Mouse (Mus musculus) olfactory bulb, adult 2 months (tissue): ENCODE data around the gene Bpifa2. TPM values are rescaled to one million over a fixed set of nuclear protein-coding genes. Genes with fewer than 3 reads are reported as not detected.
"Not testable (repeated sequence)": the region's sequence is repeated elsewhere in the genome, so short reads cannot be mapped to it uniquely, and the experiment has no call there.

Experiments
- H3K27ac ChIP-seq: fragments of 200-500 bp; 2 replicates; pipeline ENCODE4 v1.5.1; 2012; ENCODE audit warnings: low read depth, low read length; ENCODE audit not compliant: insufficient read depth
- H3K4me1 ChIP-seq: fragments of 200-500 bp; 2 replicates; pipeline ENCODE4 v1.6.1; 2012; ENCODE audit warnings: low read length; ENCODE audit not compliant: control insufficient read depth, insufficient read depth
- H3K4me3 ChIP-seq: fragments of 200-500 bp; 2 replicates; pipeline ENCODE4 v1.5.1; 2012; ENCODE audit warnings: mild to moderate bottlenecking, low read depth, low read length, moderate library complexity; ENCODE audit not compliant: insufficient read depth
- CTCF ChIP-seq: fragments of 200-500 bp; IDR thresholded peaks from 2 replicates; pipeline ENCODE4 v1.5.1; 2012; ENCODE audit warnings: low read depth, mild to moderate bottlenecking, low read length, moderate library complexity; ENCODE audit not compliant: insufficient read depth
- POLR2A ChIP-seq: fragments of 200-500 bp; IDR thresholded peaks from 2 replicates; pipeline ENCODE4 v1.6.1; 2012; ENCODE audit warnings: mild to moderate bottlenecking, low read depth, low read length, moderate library complexity; ENCODE audit not compliant: insufficient read depth
- WGBS: fragments of 180-500 bp; shearing (Covaris S2); methylation state at CpG from one replicate; pipeline ENCODE4 v1.1.7; 2018; 5-methylcytosine and 5-hydroxymethylcytosine counted together
- polyA plus RNA-seq: library from polyadenylated mRNA; stranded (reverse); fragments of >200 nt; gene quantifications from 2 replicates; pipeline ENCODE4 v1.2.4, GENCODE M21; 2012; ENCODE audit warnings: low replicate concordance; ENCODE audit not compliant: missing spikeins, insufficient read depth, insufficient read length

Bpifa2 gene
- polyA plus RNA-seq, 1 experiment, result not detected

DNA sequence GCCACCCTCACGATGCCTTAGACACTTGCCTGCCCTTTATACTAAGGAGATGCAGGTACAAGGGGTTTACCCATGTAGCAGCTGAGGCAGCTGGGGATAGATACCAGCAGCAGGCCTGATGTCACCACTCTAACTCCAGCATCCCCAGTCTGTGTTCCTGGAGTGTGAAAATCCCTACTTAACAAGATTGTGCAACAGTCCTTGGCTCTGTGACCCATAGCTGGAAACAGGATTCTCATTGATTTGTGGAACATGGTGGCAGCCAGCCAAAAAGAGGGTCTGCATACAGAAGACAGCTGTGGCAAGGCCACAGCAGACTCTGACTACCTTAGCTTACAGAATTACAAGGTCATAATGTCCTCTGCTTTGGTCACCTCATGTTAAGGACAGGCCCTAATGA, 3.0 kb upstream of the Bpifa2 start:
- TF ChIP-seq POLR2A (no peak), CTCF (no peak)
- WGBS, result 92% methylated on average over 1 of the region's 1 CpGs
- Histone ChIP-seq H3K4me1 (no peaks in the 10 kb centered on the region), H3K27ac (no peak overlapping the region), H3K4me3 (no peak overlapping the region)

- Histone ChIP-seq H3K27ac (no peak overlapping the region), H3K4me3 (no peak overlapping the region), H3K4me1 (no peaks in the 10 kb centered on the region)
- 86% methylated on average over 4 of the region's 4 CpGs for WGBS
- no peak for TF ChIP-seq POLR2A
- TF ChIP-seq CTCF, result no peak
Measured at GRCm38 (mm10) chr2:154005734-154006133, 2.3 kb upstream of the Bpifa2 start.

GRCm38 (mm10) chr2:154006331-154006730, 1.7 kb upstream of the Bpifa2 start:
- TF ChIP-seq POLR2A, result no peak
- TF ChIP-seq CTCF, result no peak
- H3K4me1 ChIP-seq, result no peaks in the 10 kb centered on the region
- H3K4me3 ChIP-seq, result no peak overlapping the region
- no peak overlapping the region for H3K27ac ChIP-seq
- WGBS, result 91% methylated on average over 2 of the region's 2 CpGs

DNA sequence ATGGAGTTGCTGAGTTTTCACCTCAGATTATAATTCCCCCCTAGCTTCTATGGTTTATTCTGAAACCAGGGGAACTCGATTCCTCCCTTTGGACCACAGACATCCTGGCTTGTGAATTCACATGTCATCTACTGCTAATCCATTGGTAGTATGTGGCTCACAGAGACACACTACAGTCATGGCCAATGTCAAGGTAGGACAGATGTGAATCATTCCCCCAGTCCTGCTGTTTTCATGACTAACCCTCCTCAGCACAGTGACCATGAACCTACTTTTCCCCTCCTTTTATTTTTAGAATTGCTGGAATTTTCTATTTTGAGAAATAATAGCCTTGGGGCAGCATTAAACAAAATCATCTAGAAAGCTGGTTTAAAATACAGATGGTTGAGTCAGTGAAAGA, 684 bp upstream of the Bpifa2 start:
- H3K4me1 ChIP-seq, result no peaks in the 10 kb centered on the region
- H3K27ac ChIP-seq, result no peak overlapping the region
- no peak overlapping the region for H3K4me3 ChIP-seq
- WGBS, result 84% methylated on average over 1 of the region's 1 CpGs
- TF ChIP-seq CTCF (no peak), POLR2A (no peak)

DNA sequence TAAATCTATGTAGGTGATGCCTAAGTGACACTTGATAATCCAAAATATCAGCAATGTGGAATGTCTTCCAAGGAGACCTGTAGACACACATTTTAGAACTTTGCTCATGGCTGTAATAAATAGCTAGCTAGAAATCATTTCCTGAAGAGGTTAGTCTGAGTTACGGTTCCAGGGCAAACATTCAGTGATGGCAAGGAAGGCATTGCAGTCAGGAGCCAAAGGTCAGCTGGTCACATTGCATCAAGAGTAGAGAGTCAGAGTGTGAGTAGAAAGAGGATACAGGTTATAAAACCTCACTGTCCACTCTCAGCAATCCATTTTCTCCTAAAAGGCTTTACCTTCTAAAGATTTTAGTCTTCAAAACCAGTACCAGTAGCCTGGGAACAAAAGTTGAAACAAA, 9.9 kb downstream of the Bpifa2 start:
- no peak for TF ChIP-seq POLR2A
- no peak for TF ChIP-seq CTCF
- Histone ChIP-seq H3K4me1 (no peaks in the 10 kb centered on the region), H3K27ac (no peak overlapping the region), H3K4me3 (no peak overlapping the region)
- WGBS, result 92% methylated on average over 1 of the region's 1 CpGs

GRCm38 (mm10) chr2:154024676-154025075, 16.6 kb downstream of the Bpifa2 start:
- not testable (repeated sequence) for H3K4me3 ChIP-seq, H3K4me1 ChIP-seq, H3K27ac ChIP-seq
- 91% methylated on average over 4 of the region's 4 CpGs for WGBS

DNA sequence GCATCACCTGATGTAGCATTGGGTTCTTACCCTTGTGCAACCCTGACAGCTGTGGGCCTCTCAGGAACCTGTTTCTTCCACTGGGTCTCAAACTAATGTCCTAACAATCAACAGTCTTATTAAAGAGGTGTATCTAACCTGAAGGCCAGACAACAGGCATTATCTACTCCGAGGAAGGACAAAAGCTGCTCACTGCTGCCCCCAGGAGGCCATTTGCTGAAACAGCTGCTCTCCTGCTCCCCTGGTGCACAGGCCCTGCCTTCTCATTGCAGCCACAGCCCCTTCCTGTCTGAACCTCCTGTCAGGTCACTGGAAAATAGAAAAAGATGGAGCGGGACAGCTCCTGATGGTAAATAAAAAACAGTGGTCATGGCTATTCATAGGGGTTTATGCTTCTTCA, 30.9 kb downstream of the Bpifa2 start:
- TF ChIP-seq POLR2A (no peak), CTCF (no peak)
- H3K4me1 ChIP-seq, result no peaks in the 10 kb centered on the region
- no peak overlapping the region for H3K27ac ChIP-seq
- H3K4me3 ChIP-seq, result no peak overlapping the region
- 56% methylated on average over 2 of the region's 2 CpGs for WGBS

DNA sequence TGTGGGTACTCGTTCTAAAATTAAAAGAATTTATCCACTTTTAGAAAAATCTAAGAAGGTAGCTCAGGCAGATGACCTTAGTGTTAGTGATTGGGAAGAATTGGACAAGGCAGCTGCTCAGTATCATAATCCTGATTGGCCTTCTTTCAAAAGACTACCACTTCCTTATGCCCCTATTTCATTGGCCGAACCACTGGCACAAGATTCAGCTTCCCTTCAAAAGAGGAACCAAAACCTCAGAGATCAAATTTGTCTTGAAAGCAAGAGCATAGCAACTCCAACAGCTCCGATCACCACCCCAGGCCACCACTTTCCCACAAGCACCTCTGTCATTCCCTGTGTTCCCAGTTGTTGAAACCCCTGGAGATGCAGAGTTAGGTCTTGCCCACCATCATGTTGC, 36.7 kb downstream of the Bpifa2 start:
- 78% methylated on average over 3 of the region's 3 CpGs for WGBS
- TF ChIP-seq POLR2A (no peak), CTCF (no peak)
- Histone ChIP-seq H3K4me1 (no peaks in the 10 kb centered on the region), H3K27ac (no peak overlapping the region), H3K4me3 (no peak overlapping the region)

- H3K4me3 ChIP-seq, result no peak overlapping the region
- no peak for TF ChIP-seq CTCF
- TF ChIP-seq POLR2A, result no peak
- H3K27ac ChIP-seq, result no peak overlapping the region
- WGBS, result 69% methylated on average over 2 of the region's 2 CpGs
- no peaks in the 10 kb centered on the region for H3K4me1 ChIP-seq
Measured at GRCm38 (mm10) chr2:154058690-154059089, 50.6 kb downstream of the Bpifa2 start.

Other genes starting within 250 kb of the Bpifa2 start
- gene Efcab8, start 228.3 kb upstream of the Bpifa2 start, polyA plus RNA-seq, result not detected in 2 replicates
- not detected in 2 replicates for gene Sun5, start 137.2 kb upstream of the Bpifa2 start, polyA plus RNA-seq
- gene Bpifb2, start 133.2 kb upstream of the Bpifa2 start, polyA plus RNA-seq, result not detected in 2 replicates
- not detected in 2 replicates for gene Bpifb6, start 107.9 kb upstream of the Bpifa2 start, polyA plus RNA-seq
- not detected in 2 replicates for gene Bpifb3, start 90.0 kb upstream of the Bpifa2 start, polyA plus RNA-seq
- not detected in 2 replicates for gene Bpifb4, start 70.1 kb upstream of the Bpifa2 start, polyA plus RNA-seq
- not detected in 2 replicates for gene Bpifa6, start 33.3 kb upstream of the Bpifa2 start, polyA plus RNA-seq
- not detected in 2 replicates for gene Bpifa3, start 122.1 kb downstream of the Bpifa2 start, polyA plus RNA-seq
- gene Bpifa1, start 134.6 kb downstream of the Bpifa2 start, polyA plus RNA-seq, result not detected in 2 replicates
- not detected in 2 replicates for gene Bpifa5, start 154.3 kb downstream of the Bpifa2 start, polyA plus RNA-seq
- gene Bpifb1, start 182.6 kb downstream of the Bpifa2 start, polyA plus RNA-seq, result not detected in 2 replicates
- gene Bpifb5, start 215.5 kb downstream of the Bpifa2 start, polyA plus RNA-seq, result not detected in 2 replicates
- gene Bpifb9a, start 249.6 kb downstream of the Bpifa2 start, polyA plus RNA-seq, result not detected in 2 replicates